Mouse (Mus musculus) liver, adult 2 months (tissue): Measurements from ENCODE around the gene Glb1.

Source experiments
- CTCF ChIP-seq: fragments of 200-500 bp; IDR thresholded peaks from 2 replicates; pipeline ENCODE4 v1.5.1; 2011; ENCODE audit warnings: low read depth, low read length, control low read depth
- POLR2A ChIP-seq: fragments of 200-500 bp; IDR thresholded peaks from 2 replicates; pipeline ENCODE4 v1.6.1; 2011; ENCODE audit warnings: low read length, control low read depth; ENCODE audit not compliant: insufficient read depth; ENCODE audit errors: extremely low read depth

GRCm38 (mm10) chr9:114443351-114443750 is 42.5 kb downstream of the Glb1 start:
- TF ChIP-seq CTCF: no peak
- no peak for TF ChIP-seq POLR2A
